Mouse (Mus musculus) liver, embryonic 11.5 days (tissue): Measurements from ENCODE around the gene Gpr18. TPM values are rescaled to one million over a fixed set of nuclear protein-coding genes. Genes with fewer than 3 reads are reported as not detected.
"Not testable (repeated sequence)": the region's sequence is repeated elsewhere in the genome, so short reads cannot be mapped to it uniquely, and the experiment has no call there.

ENCODE experiments used
- ATAC-seq: fragments of 200-750 bp; cut with Nextera tagmentation; replicated peaks from 2 replicates; pipeline ENCODE4 v1.8.0; 2017; ENCODE audit warnings: moderate number of reproducible peaks, mild to moderate bottlenecking, moderate TSS enrichment, moderate library complexity; ENCODE audit not compliant: low FRiP score
- DNase-seq: peaks from one replicate; pipeline ENCODE4 v3.0.0-alpha.2; 2017; ENCODE audit warnings: low spot score
- H3K27ac ChIP-seq: fragments of 300-500 bp; sonication (generic); 2 replicates; pipeline ENCODE4 v1.5.1; 2014; ENCODE audit warnings: mild to moderate bottlenecking, low read depth, low read length, control low read depth
- H3K27me3 ChIP-seq: fragments of 300-500 bp; sonication (generic); replicated peaks from 2 replicates; pipeline ENCODE4 v1.6.1; 2014; ENCODE audit warnings: low read length, mixed read lengths; ENCODE audit not compliant: control insufficient read depth, insufficient read depth
- H3K36me3 ChIP-seq: fragments of 300-500 bp; sonication (generic); 2 replicates; pipeline ENCODE4 v1.6.1; 2014; ENCODE audit warnings: mild to moderate bottlenecking, low read length, moderate library complexity, mixed read lengths; ENCODE audit not compliant: control insufficient read depth, insufficient read depth
- H3K4me1 ChIP-seq: fragments of 300-500 bp; sonication (generic); replicated peaks from 2 replicates; pipeline ENCODE4 v1.6.1; 2014; ENCODE audit warnings: low read length, mixed read lengths; ENCODE audit not compliant: control insufficient read depth, insufficient read depth
- H3K4me2 ChIP-seq: fragments of 300-500 bp; sonication (generic); 2 replicates; pipeline ENCODE4 v1.6.1; 2014; ENCODE audit warnings: mild to moderate bottlenecking, control low read depth, moderate library complexity
- H3K4me3 ChIP-seq: fragments of 300-500 bp; sonication (generic); 2 replicates; pipeline ENCODE4 v1.5.1; 2014; ENCODE audit warnings: low read depth, low read length, control low read depth
- H3K9ac ChIP-seq: fragments of 300-500 bp; sonication (generic); 2 replicates; pipeline ENCODE4 v1.6.1; 2014; ENCODE audit warnings: low read depth, low read length, control low read depth
- H3K9me3 ChIP-seq: fragments of 300-500 bp; sonication (generic); 2 replicates; pipeline ENCODE4 v1.6.1; 2016; ENCODE audit warnings: low read length, inconsistent platforms, mixed read lengths; ENCODE audit not compliant: control insufficient read depth
- WGBS: fragments of 180-500 bp; shearing (Covaris S2); extraction: QIAGEN DNeasy Blood & Tissue Kit; methylation state at CpG from one replicate; pipeline ENCODE4 v1.1.7; 2014; 5-methylcytosine and 5-hydroxymethylcytosine counted together
- polyA plus RNA-seq: library from polyadenylated mRNA; unstranded; fragments of >200 nt; fragmentation: Nextera tagmentation; extraction: Ambion mirVana; gene quantifications from 2 replicates; pipeline ENCODE4 v1.2.1, GENCODE M21; 2014

Gpr18 gene
- polyA plus RNA-seq, 1 experiment from 2014 or later = not detected

GRCm38 (mm10) chr14:121878176-121878858 is 37.3 kb downstream of the Gpr18 start, which contains the start of gene Ubac2:
TSS of gene Ubac2 (plus strand) at chr14:121878620.
- Histone ChIP-seq H3K4me2 (peak within 1 kb of the TSS; percentile 96), H3K4me3 (peak within 1 kb of the TSS; percentile 95), H3K4me1 (no peaks in the 10 kb centered on the region; the same call in 1 of the 2 replicates), H3K9me3 (no peaks in the 10 kb centered on the region), H3K9ac (peak within 1 kb of the TSS; percentile 93), H3K27ac (peak within 1 kb of the TSS; percentile 95), H3K27me3 (no peaks in the 10 kb centered on the region), H3K36me3 (no peaks in the 10 kb centered on the region)
- DNase-seq (peak; percentile 98), ATAC-seq (peak; percentile 98)
- WGBS = under 1% methylated on average over 56 of the region's 61 CpGs

GRCm38 (mm10) chr14:121877640-121878039 is 37.9 kb downstream of the Gpr18 start:
- Histone ChIP-seq H3K4me3 (peak overlapping the region; percentile 95), H3K27me3 (no peaks in the 10 kb centered on the region), H3K36me3 (no peaks in the 10 kb centered on the region), H3K9ac (peak overlapping the region; percentile 93), H3K9me3 (no peaks in the 10 kb centered on the region), H3K4me2 (peak overlapping the region; percentile 96), H3K4me1 (no peaks in the 10 kb centered on the region; the same call in 1 of the 2 replicates), H3K27ac (peak overlapping the region; percentile 95)
- 26% methylated on average over 8 of the region's 8 CpGs for WGBS
- ATAC-seq (no peak), DNase-seq (no peak)

DNA sequence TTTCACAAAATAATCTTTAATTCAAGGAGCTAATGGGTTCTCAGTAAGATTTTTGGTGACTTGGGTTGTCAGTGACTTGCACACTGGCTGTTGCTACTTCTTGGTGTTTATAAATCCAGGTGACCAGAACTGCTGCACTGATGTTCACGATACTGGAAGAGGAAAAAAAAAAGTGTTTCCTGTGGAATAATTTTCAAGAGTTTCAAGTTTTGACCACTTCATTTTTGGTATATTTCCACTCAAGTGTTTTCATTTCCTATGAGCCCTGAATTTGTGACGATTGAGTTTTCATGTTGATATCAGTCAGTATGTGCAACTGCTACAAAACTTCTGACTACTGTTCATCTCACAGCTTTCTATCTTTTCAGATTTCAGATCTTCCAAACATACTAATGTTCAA is 38.7 kb downstream of the Gpr18 start:
- Histone ChIP-seq H3K36me3 (no peaks in the 10 kb centered on the region), H3K27ac (no peak overlapping the region), H3K4me2 (no peak overlapping the region), H3K4me1 (no peaks in the 10 kb centered on the region; the same call in 1 of the 2 replicates), H3K27me3 (no peaks in the 10 kb centered on the region), H3K9ac (no peak overlapping the region), H3K4me3 (no peak overlapping the region), H3K9me3 (no peaks in the 10 kb centered on the region)
- no peak for ATAC-seq
- no peak for DNase-seq
- 86% methylated on average over 2 of the region's 2 CpGs for WGBS

DNA sequence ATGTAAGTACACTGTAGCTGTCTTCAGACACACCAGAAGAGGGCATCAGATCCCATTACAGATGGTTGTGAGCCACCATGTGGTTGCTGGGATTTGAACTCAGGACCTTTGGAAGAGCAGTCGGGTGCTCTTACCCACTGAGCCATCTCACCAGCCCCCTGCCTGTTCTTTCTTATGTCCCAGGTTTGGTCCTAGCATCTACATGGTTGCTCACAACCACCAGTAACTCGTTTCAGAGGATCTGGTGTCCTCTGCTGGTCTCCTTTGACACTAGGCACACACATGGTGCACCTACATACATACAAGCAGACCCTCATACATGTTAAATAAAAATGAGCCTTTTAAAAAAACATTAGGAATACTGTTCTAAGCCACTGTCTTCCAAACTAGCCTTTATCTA is 39.4 kb downstream of the Gpr18 start:
- ATAC-seq = not testable (repeated sequence)

DNA sequence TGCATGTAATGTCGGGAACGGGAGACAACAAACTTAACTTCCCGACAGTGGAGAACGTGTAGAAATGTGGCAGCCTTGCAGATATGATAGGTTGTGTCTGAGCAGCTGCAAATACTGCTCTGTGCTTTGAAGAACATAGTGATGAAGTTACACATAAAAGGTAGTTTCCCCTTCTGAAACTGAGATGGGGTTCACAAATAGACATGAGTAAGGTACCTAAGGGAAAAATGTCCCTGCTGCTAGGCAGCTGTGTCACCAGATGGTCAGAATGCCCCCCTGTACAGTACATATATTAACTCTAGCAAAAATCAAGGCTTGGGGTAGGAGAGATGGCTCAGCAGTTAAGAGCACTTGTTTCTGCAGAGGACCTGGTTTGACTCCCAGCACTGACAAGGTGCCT is 41.9 kb downstream of the Gpr18 start:
- Histone ChIP-seq H3K4me3 (no peak overlapping the region), H3K27me3 (no peaks in the 10 kb centered on the region), H3K36me3 (no peaks in the 10 kb centered on the region), H3K4me2 (no peak overlapping the region), H3K27ac (no peak overlapping the region), H3K9ac (no peak overlapping the region), H3K9me3 (no peaks in the 10 kb centered on the region), H3K4me1 (no peaks in the 10 kb centered on the region)
- DNase-seq = no peak
- 72% methylated on average over 4 of the region's 4 CpGs for WGBS
- ATAC-seq = no peak

More for the DNA sequence above, 39.4 kb downstream of the Gpr18 start:
- H3K27me3 ChIP-seq, H3K9ac ChIP-seq, H3K36me3 ChIP-seq, H3K4me2 ChIP-seq, DNase-seq, H3K9me3 ChIP-seq, H3K27ac ChIP-seq, H3K4me3 ChIP-seq, H3K4me1 ChIP-seq: not testable (repeated sequence)
- WGBS = 63% methylated on average over 2 of the region's 2 CpGs

DNA sequence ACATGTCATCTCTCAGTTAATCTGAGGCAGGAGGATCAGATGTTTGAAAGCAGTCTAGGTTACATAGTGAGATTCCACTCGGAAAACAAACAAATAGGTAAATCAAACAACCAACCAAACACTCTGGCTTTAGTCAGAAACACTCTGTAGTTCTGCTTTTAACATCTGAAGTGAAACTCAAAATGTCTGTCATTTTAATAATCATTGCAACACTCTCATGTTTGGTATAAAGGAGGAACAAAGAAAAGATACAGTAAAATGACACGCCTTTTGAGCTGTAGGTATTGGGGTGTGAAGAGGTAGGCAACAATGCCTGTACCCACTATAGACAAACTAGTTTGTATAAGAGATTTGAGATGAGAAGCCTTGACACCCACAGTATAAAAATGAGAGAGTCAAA is 42.4 kb downstream of the Gpr18 start:
- no peaks in the 10 kb centered on the region for H3K4me1 ChIP-seq
- H3K27me3 ChIP-seq = no peaks in the 10 kb centered on the region
- ATAC-seq (no peak), DNase-seq (no peak)
- H3K9me3 ChIP-seq = no peaks in the 10 kb centered on the region
- H3K36me3 ChIP-seq = no peaks in the 10 kb centered on the region
- no peak overlapping the region for H3K4me3 ChIP-seq
- no peak overlapping the region for H3K27ac ChIP-seq
- H3K4me2 ChIP-seq = no peak overlapping the region
- H3K9ac ChIP-seq = no peak overlapping the region
- WGBS = 80% methylated on average over 2 of the region's 2 CpGs

DNA sequence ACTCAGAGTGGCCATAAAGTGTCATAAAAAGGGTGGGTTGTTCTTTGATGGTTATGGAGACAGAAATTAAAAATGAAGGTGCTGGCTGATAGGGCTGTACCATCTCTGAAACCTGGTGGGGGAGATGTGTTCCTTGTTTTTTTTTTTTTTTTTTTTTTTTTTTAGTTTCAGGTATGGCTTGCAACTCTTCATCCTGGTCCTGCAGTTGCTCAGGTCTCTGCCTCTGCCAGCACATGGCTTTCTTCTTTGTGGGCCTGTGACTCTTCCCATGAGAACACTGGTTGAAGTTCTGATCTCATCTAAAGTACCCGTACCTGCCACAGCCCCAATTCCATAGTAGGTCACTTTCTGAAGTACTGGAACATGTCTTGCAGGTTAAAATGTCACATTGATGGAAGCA is 42.8 kb downstream of the Gpr18 start:
- WGBS = 85% methylated on average over 1 of the region's 1 CpGs

GRCm38 (mm10) chr14:121869111-121869510 is 46.5 kb downstream of the Gpr18 start:
- Histone ChIP-seq H3K4me2 (no peak overlapping the region), H3K9me3 (no peaks in the 10 kb centered on the region), H3K27me3 (no peaks in the 10 kb centered on the region), H3K9ac (no peak overlapping the region), H3K36me3 (no peaks in the 10 kb centered on the region), H3K4me1 (no peaks in the 10 kb centered on the region), H3K4me3 (no peak overlapping the region), H3K27ac (no peak overlapping the region)
- WGBS = 82% methylated on average over 1 of the region's 1 CpGs
- ATAC-seq (no peak), DNase-seq (no peak)

More for the DNA sequence above, 42.8 kb downstream of the Gpr18 start:
- no peak overlapping the region for H3K4me3 ChIP-seq
- no peaks in the 10 kb centered on the region for H3K4me1 ChIP-seq
- no peaks in the 10 kb centered on the region for H3K27me3 ChIP-seq
- H3K36me3 ChIP-seq = no peaks in the 10 kb centered on the region
- no peaks in the 10 kb centered on the region for H3K9me3 ChIP-seq
- no peak overlapping the region for H3K27ac ChIP-seq
- DNase-seq (no peak), ATAC-seq (no peak)
- H3K9ac ChIP-seq = no peak overlapping the region
- no peak overlapping the region for H3K4me2 ChIP-seq

DNA sequence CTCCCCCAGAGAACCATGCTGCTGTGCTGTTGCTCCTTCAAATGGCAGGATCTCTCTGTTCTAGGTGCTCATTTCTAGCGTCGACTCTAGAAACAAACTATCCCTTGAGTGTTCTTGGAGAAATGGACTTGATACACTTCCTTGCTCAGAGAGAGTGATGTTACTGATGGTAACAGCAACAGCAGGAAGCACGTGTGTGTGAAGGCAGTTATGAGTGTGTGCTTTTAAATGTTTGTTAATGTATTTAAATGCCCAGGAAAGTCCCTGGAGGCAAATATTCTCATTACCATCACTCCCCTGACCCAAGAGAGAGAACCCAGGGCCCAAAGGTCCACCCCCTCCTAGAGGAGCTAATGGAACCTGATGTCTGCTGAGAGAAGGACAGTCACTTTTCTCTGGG is 49.0 kb downstream of the Gpr18 start:
- WGBS = 81% methylated on average over 3 of the region's 3 CpGs
- H3K9ac ChIP-seq = no peak overlapping the region
- ATAC-seq = no peak
- H3K9me3 ChIP-seq = no peaks in the 10 kb centered on the region
- no peak overlapping the region for H3K4me2 ChIP-seq
- DNase-seq = no peak
- no peaks in the 10 kb centered on the region for H3K36me3 ChIP-seq
- no peaks in the 10 kb centered on the region for H3K27me3 ChIP-seq
- H3K4me3 ChIP-seq = no peak overlapping the region
- H3K4me1 ChIP-seq = no peaks in the 10 kb centered on the region
- no peak overlapping the region for H3K27ac ChIP-seq
